Mouse (Mus musculus) lung, adult 2 months (tissue): ENCODE data around the gene Pla2g5.

Experiments
- CTCF ChIP-seq: fragments of 200-500 bp; IDR thresholded peaks from 2 replicates; pipeline ENCODE4 v1.5.1; 2011; ENCODE audit warnings: mild to moderate bottlenecking, low read length, control low read depth; ENCODE audit not compliant: insufficient read depth
- POLR2A ChIP-seq: fragments of 200-500 bp; IDR thresholded peaks from 2 replicates; pipeline ENCODE4 v1.6.1; 2011; ENCODE audit warnings: low read depth, mild to moderate bottlenecking, control low read depth, low read length, borderline replicate concordance; ENCODE audit errors: extremely low read depth

GRCm38 (mm10) chr4:138800134-138800744 lies 63.0 kb downstream of the Pla2g5 start:
- TF ChIP-seq CTCF (no peak), POLR2A (no peak)
